Mouse (Mus musculus) testis, adult 2 months (tissue): Measurements from ENCODE around the gene Thumpd3.

Experiments used
- CTCF ChIP-seq: fragments of 200-500 bp; IDR thresholded peaks from 2 replicates; pipeline ENCODE4 v1.5.1; 2012; ENCODE audit warnings: low read depth, mild to moderate bottlenecking, inconsistent platforms, low read length, moderate library complexity; ENCODE audit not compliant: control insufficient read depth, insufficient read depth, insufficient replicate concordance
- POLR2A ChIP-seq: fragments of 200-500 bp; IDR thresholded peaks from 2 replicates; pipeline ENCODE4 v1.6.1; 2012; ENCODE audit warnings: low read depth, mild to moderate bottlenecking, inconsistent platforms, low read length, moderate library complexity; ENCODE audit not compliant: control insufficient read depth

- no peak for TF ChIP-seq POLR2A
- TF ChIP-seq CTCF: no peak
These were observed 19.2 kb downstream of the Thumpd3 start for GRCm38 (mm10) chr6:113065186-113065585.
